Mouse (Mus musculus) forebrain, embryonic 12.5 days (tissue): Measurements from ENCODE around the gene Wee1. TPM values are rescaled to one million over a fixed set of nuclear protein-coding genes. Genes with fewer than 3 reads are reported as not detected.

Experiments
- ATAC-seq: fragments of 200-750 bp; cut with Nextera tagmentation; 2 replicates; pipeline ENCODE4 v1.8.0; 2017; ENCODE audit warnings: moderate TSS enrichment; ENCODE audit not compliant: low FRiP score
- H3K27ac ChIP-seq: fragments of 300-500 bp; sonication (generic); 2 replicates; pipeline ENCODE4 v1.5.1; 2016; ENCODE audit warnings: mild to moderate bottlenecking
- H3K27me3 ChIP-seq: fragments of 300-500 bp; sonication (generic); 2 replicates; pipeline ENCODE4 v1.6.1; 2016; ENCODE audit warnings: mild to moderate bottlenecking
- H3K36me3 ChIP-seq: fragments of 300-500 bp; sonication (generic); replicated peaks from 2 replicates; pipeline ENCODE4 v1.6.1; 2016; ENCODE audit warnings: mild to moderate bottlenecking
- H3K4me1 ChIP-seq: fragments of 300-500 bp; sonication (generic); 2 replicates; pipeline ENCODE4 v1.6.1; 2016
- H3K4me2 ChIP-seq: fragments of 300-500 bp; sonication (generic); 2 replicates; pipeline ENCODE4 v1.6.1; 2016; ENCODE audit warnings: mild to moderate bottlenecking, moderate library complexity
- H3K4me3 ChIP-seq: fragments of 300-500 bp; sonication (generic); replicated peaks from 2 replicates; pipeline ENCODE4 v1.5.1; 2016; ENCODE audit warnings: mild to moderate bottlenecking
- H3K9ac ChIP-seq: fragments of 300-500 bp; sonication (generic); 2 replicates; pipeline ENCODE4 v1.6.1; 2016; ENCODE audit warnings: mild to moderate bottlenecking
- H3K9me3 ChIP-seq: fragments of 300-500 bp; sonication (generic); 2 replicates; pipeline ENCODE4 v1.6.1; 2016
- WGBS: fragments of 180-500 bp; shearing (Covaris S2); methylation state at CpG from one replicate; pipeline ENCODE4 v1.1.7; 2016; 5-methylcytosine and 5-hydroxymethylcytosine counted together
- polyA plus RNA-seq: library from polyadenylated mRNA; unstranded; fragments of >200 nt; fragmentation: Nextera tagmentation; extraction: Ambion mirVana; gene quantifications from 2 replicates; pipeline ENCODE4 v1.2.1, GENCODE M21; 2016

The Wee1 gene
- polyA plus RNA-seq = 36.9 and 39.3 TPM in 2 replicates

DNA sequence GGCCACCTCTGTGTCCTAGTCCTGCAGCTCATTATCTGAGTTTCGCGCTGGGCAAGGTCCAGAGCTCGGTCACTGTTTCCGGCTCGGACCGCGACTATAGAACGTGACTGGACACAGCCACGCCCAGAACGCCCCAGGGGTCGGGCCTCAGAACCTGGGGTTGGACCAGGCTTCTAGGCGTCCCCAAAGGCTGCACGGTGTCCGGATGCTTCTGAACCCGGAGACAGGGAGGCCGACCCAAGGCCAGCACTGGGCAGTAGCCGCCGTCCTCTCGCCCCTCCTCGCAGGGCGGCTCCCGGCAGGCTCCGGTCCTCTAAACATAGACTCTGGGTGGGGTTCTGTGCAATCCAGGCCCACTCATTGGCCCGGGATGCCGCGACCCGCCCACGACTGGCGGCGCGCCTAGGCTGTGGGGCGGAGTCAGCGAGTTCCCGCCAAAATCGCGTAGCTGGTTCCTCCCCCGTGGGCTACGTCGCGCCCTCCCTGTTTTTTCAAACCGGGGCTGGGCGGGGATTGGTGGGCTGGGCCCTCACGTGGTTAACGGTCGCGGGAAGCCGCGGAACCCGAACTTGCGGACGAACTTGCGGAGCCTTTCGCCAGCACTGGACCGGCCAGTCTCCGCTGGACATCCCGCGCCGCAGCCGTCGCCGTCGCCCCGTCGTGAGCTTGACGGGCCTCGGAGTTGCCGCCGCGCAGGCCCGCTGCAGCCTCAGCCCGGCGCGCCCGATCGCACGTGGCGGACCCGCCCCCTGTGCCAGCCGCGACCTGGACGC, at the start of gene Wee1:
TSS of gene Wee1 (plus strand) at position 531 of the 773 bp plus-strand sequence.
- H3K4me2 ChIP-seq = peak within 1 kb of the TSS; percentile 76
- H3K27me3 ChIP-seq = no peaks in the 10 kb centered on the region
- peak within 1 kb of the TSS; percentile 97 for H3K9ac ChIP-seq
- under 1% methylated on average over 66 of the region's 81 CpGs for WGBS
- peak; percentile 98 for ATAC-seq
- peak within 1 kb of the TSS; percentile 94 for H3K27ac ChIP-seq
- peaks cover 6% of the 10 kb centered on the region for H3K36me3 ChIP-seq
- H3K4me3 ChIP-seq = peak within 1 kb of the TSS; percentile 97
- peaks cover 26% of the 10 kb centered on the region for H3K4me1 ChIP-seq
- H3K9me3 ChIP-seq = no peaks in the 10 kb centered on the region

DNA sequence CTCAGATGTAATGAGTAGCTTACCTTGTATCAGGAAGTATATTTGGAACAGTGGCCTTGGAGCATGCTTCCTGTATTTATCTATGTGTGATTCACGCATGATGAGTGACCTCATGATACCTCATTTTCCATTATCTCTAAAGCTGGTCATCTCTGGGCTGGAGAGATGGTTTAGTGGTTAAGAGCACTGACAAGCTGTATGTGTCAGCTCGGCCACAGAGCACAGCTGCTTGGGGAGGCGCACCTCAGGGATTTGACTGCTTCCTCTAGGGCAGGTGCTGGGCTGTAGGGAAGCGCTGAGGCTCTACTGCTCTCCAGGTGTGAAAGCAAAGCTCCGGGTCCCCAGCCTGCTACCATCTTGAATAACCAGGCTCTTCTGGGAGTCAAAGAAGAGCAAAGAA, 43.7 kb upstream of the Wee1 start:
- H3K4me2 ChIP-seq = no peak overlapping the region
- H3K9ac ChIP-seq = no peak overlapping the region
- no peak overlapping the region for H3K4me3 ChIP-seq
- WGBS = 96% methylated on average over 5 of the region's 5 CpGs
- H3K36me3 ChIP-seq = peaks cover 92% of the 10 kb centered on the region
- H3K27me3 ChIP-seq = no peaks in the 10 kb centered on the region
- H3K9me3 ChIP-seq = no peaks in the 10 kb centered on the region
- no peak overlapping the region for H3K27ac ChIP-seq
- H3K4me1 ChIP-seq = 0 out of 2 replicates have a peak, but pooled peaks cover under 1% of the 10 kb centered on the region
- no peak for ATAC-seq

- H3K4me1 ChIP-seq = peaks cover 3% of the 10 kb centered on the region; the same call in 1 of the 2 replicates
- WGBS = 73% methylated on average over 13 of the region's 13 CpGs
- no peaks in the 10 kb centered on the region for H3K9me3 ChIP-seq
- no peaks in the 10 kb centered on the region for H3K27me3 ChIP-seq
- ATAC-seq = 0 out of 2 replicates have a peak, but pooled peaks have one; percentile 23
- H3K4me2 ChIP-seq = no peak overlapping the region
- no peak overlapping the region for H3K4me3 ChIP-seq
- H3K27ac ChIP-seq = peak overlapping the region; percentile 65
- H3K9ac ChIP-seq = no peak overlapping the region
- peaks cover 97% of the 10 kb centered on the region for H3K36me3 ChIP-seq
Measured at GRCm38 (mm10) chr7:110083386-110084165, 38.3 kb upstream of the Wee1 start.

GRCm38 (mm10) chr7:110085217-110085616, 36.6 kb upstream of the Wee1 start:
- no peak overlapping the region for H3K27ac ChIP-seq
- H3K4me2 ChIP-seq = no peak overlapping the region
- H3K4me3 ChIP-seq = no peak overlapping the region
- no peaks in the 10 kb centered on the region for H3K9me3 ChIP-seq
- H3K9ac ChIP-seq = no peak overlapping the region
- no peaks in the 10 kb centered on the region for H3K27me3 ChIP-seq
- H3K36me3 ChIP-seq = peaks cover 97% of the 10 kb centered on the region
- H3K4me1 ChIP-seq = peaks cover 3% of the 10 kb centered on the region; the same call in 1 of the 2 replicates
- ATAC-seq = no peak

- Histone ChIP-seq H3K9me3 (no peaks in the 10 kb centered on the region), H3K36me3 (peaks cover 97% of the 10 kb centered on the region), H3K4me3 (no peak overlapping the region), H3K9ac (no peak overlapping the region), H3K27ac (no peak overlapping the region), H3K4me2 (no peak overlapping the region), H3K27me3 (no peaks in the 10 kb centered on the region), H3K4me1 (peaks cover 3% of the 10 kb centered on the region; the same call in 1 of the 2 replicates)
- 88% methylated on average over 4 of the region's 4 CpGs for WGBS
- no peak for ATAC-seq
Measured at GRCm38 (mm10) chr7:110087914-110088313, 33.9 kb upstream of the Wee1 start.

DNA sequence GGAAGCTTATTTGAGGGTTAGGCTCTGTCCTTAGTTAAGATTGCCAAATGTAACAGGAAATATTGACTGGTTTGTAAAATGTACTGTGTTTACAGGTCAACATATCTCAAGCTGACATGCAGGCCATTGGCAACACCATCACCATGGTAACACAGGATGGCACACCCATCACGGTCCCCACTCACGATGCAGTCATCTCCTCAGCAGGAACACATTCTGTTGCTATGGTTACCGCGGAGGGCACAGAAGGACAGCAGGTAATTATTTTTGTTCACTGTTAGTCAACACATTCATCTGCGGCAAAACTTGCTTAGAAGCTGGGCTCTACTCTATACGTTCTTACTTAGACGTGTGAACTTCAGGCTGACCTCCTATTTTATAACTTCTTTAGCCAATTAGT, 30.2 kb upstream of the Wee1 start:
- no peaks in the 10 kb centered on the region for H3K27me3 ChIP-seq
- no peaks in the 10 kb centered on the region for H3K4me1 ChIP-seq
- no peaks in the 10 kb centered on the region for H3K9me3 ChIP-seq
- 49% methylated on average over 7 of the region's 7 CpGs for WGBS
- H3K9ac ChIP-seq = no peak overlapping the region
- H3K4me2 ChIP-seq = no peak overlapping the region
- ATAC-seq = no peak
- H3K36me3 ChIP-seq = peaks cover 98% of the 10 kb centered on the region
- H3K27ac ChIP-seq = no peak overlapping the region
- no peak overlapping the region for H3K4me3 ChIP-seq

- no peaks in the 10 kb centered on the region for H3K27me3 ChIP-seq
- no peak overlapping the region for H3K27ac ChIP-seq
- no peak overlapping the region for H3K4me3 ChIP-seq
- no peaks in the 10 kb centered on the region for H3K4me1 ChIP-seq
- H3K9me3 ChIP-seq = no peaks in the 10 kb centered on the region
- whole genome bisulfite sequencing = 89% methylated on average over 4 of the region's 4 CpGs
- peaks cover 64% of the 10 kb centered on the region for H3K36me3 ChIP-seq
- no peak overlapping the region for H3K4me2 ChIP-seq
- no peak for ATAC-seq
- no peak overlapping the region for H3K9ac ChIP-seq
Measured at GRCm38 (mm10) chr7:110096332-110096731, 25.5 kb upstream of the Wee1 start.

GRCm38 (mm10) chr7:110097106-110097793, 24.6 kb upstream of the Wee1 start:
- Histone ChIP-seq H3K9ac (no peak overlapping the region), H3K4me2 (no peak overlapping the region), H3K4me3 (no peak overlapping the region), H3K4me1 (no peaks in the 10 kb centered on the region), H3K36me3 (peaks cover 55% of the 10 kb centered on the region), H3K27me3 (no peaks in the 10 kb centered on the region), H3K27ac (no peak overlapping the region), H3K9me3 (no peaks in the 10 kb centered on the region)
- no peak for ATAC-seq
- 79% methylated on average over 7 of the region's 7 CpGs for WGBS

DNA sequence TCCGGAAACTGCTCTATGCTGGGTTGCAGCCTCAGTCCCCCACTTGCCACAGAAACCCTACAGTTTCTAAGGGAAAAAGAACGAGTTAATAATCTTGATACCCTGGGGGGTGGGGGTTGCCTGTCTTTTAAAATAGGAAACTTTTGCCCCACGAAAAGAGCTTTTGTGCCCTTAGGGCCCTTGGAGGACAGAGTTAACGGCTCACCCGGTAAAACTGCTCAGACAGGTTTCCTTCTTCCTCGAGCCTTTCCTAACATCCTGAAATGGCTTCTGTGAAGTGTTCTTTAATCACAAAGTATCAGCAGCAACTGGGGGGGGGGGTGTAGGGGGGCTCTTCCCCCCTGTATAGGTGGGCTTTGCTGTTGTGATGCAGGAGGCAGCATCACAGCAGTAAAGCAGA, 21.0 kb upstream of the Wee1 start:
- no peaks in the 10 kb centered on the region for H3K4me1 ChIP-seq
- peaks cover 20% of the 10 kb centered on the region for H3K36me3 ChIP-seq
- no peak overlapping the region for H3K27ac ChIP-seq
- ATAC-seq = no peak
- no peaks in the 10 kb centered on the region for H3K27me3 ChIP-seq
- H3K4me3 ChIP-seq = no peak overlapping the region
- H3K9me3 ChIP-seq = no peaks in the 10 kb centered on the region
- WGBS = 51% methylated on average over 6 of the region's 6 CpGs
- no peak overlapping the region for H3K4me2 ChIP-seq
- no peak overlapping the region for H3K9ac ChIP-seq

DNA sequence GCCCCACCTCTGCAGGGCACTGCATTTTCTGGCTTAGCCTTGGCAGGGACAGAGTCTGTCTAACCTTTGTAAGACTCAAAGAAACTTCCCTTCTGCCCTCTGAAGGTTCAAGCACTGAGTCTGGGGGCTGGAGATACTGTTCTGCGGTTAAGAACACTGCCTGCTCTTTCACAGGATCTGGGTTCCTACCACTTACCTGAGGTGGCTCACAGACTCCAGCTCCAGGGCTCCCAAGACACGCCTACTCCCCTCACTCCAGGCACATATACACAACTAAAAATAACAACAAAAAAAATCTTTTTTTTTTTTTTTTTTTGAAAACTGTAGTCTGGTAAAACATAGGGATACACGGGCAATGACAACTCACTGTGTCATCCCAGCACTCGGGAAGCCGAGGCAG, 20.6 kb upstream of the Wee1 start:
- Histone ChIP-seq H3K4me2 (no peak overlapping the region), H3K27ac (no peak overlapping the region), H3K4me3 (no peak overlapping the region), H3K27me3 (no peaks in the 10 kb centered on the region), H3K4me1 (no peaks in the 10 kb centered on the region), H3K9me3 (no peaks in the 10 kb centered on the region), H3K9ac (no peak overlapping the region), H3K36me3 (peaks cover 16% of the 10 kb centered on the region)
- no peak for ATAC-seq
- 78% methylated on average over 5 of the region's 5 CpGs for WGBS

GRCm38 (mm10) chr7:110105041-110105440, 16.8 kb upstream of the Wee1 start:
- Histone ChIP-seq H3K9me3 (no peaks in the 10 kb centered on the region), H3K4me2 (no peak overlapping the region), H3K4me3 (no peak overlapping the region), H3K27ac (no peak overlapping the region), H3K27me3 (no peaks in the 10 kb centered on the region), H3K9ac (no peak overlapping the region), H3K36me3 (no peaks in the 10 kb centered on the region), H3K4me1 (peaks cover 7% of the 10 kb centered on the region; the same call in 1 of the 2 replicates)
- WGBS = 88% methylated on average over 5 of the region's 5 CpGs
- no peak for ATAC-seq

- H3K4me1 ChIP-seq = peaks cover 7% of the 10 kb centered on the region; the same call in 1 of the 2 replicates
- WGBS = 81% methylated on average over 3 of the region's 3 CpGs
- no peak overlapping the region for H3K4me2 ChIP-seq
- no peak for ATAC-seq
- H3K9ac ChIP-seq = no peak overlapping the region
- no peak overlapping the region for H3K27ac ChIP-seq
- no peak overlapping the region for H3K4me3 ChIP-seq
- no peaks in the 10 kb centered on the region for H3K36me3 ChIP-seq
- no peaks in the 10 kb centered on the region for H3K27me3 ChIP-seq
- H3K9me3 ChIP-seq = no peaks in the 10 kb centered on the region
Measured at GRCm38 (mm10) chr7:110106633-110107032, 15.2 kb upstream of the Wee1 start.
